Mouse (Mus musculus): ENCODE measurements around the gene Olfr1113. TPM values are rescaled to one million over a fixed set of nuclear protein-coding genes. Genes with fewer than 3 reads are reported as not detected.

Olfr1113 gene
- polyA plus RNA-seq (2012; rRNA removed) = not detected in 2 replicates

GRCm38 (mm10) chr2:87208670-87209069 is at the start of gene Olfr1113:
Gene Olfr1113 (plus strand): TSS chr2:87208970.

GRCm38 (mm10) chr2:87187498-87187897 is 21.3 kb upstream of the Olfr1113 start, which contains the start of gene Olfr1112:
Gene Olfr1112 (plus strand): TSS chr2:87187798.

GRCm38 (mm10) chr2:87247713-87248112 is 38.9 kb downstream of the Olfr1113 start, which contains the start of gene Olfr1115:
Gene Olfr1115 (plus strand): TSS chr2:87248013.

Other genes with a start within 250 kb of the Olfr1113 start
- not detected in 2 replicates for gene Olfr1099, start 248.3 kb upstream of the Olfr1113 start, polyA plus RNA-seq (2012; rRNA removed)
- not detected in 2 replicates for gene Olfr1100, start 229.0 kb upstream of the Olfr1113 start, polyA plus RNA-seq (2012; rRNA removed)
- not detected in 2 replicates for gene Olfr1101, start 217.7 kb upstream of the Olfr1113 start, polyA plus RNA-seq (2012; rRNA removed)
- gene Olfr1102, start 210.6 kb upstream of the Olfr1113 start, polyA plus RNA-seq (2012; rRNA removed) = not detected in 2 replicates
- not detected in 2 replicates for gene Olfr1104, start 181.9 kb upstream of the Olfr1113 start, polyA plus RNA-seq (2012; rRNA removed)
- not detected in 2 replicates for gene Olfr1105, start 172.4 kb upstream of the Olfr1113 start, polyA plus RNA-seq (2012; rRNA removed)
- gene Olfr1106, start 156.7 kb upstream of the Olfr1113 start, polyA plus RNA-seq (2012; rRNA removed) = not detected in 2 replicates
- gene Olfr1107, start 133.2 kb upstream of the Olfr1113 start, polyA plus RNA-seq (2012; rRNA removed) = not detected in 2 replicates
- gene Olfr1109, start 113.0 kb upstream of the Olfr1113 start, polyA plus RNA-seq (2012; rRNA removed) = not detected in 2 replicates
- not detected in 2 replicates for gene Olfr259, start 94.4 kb upstream of the Olfr1113 start, polyA plus RNA-seq (2012; rRNA removed)
- not detected in 2 replicates for gene Olfr1110, start 68.7 kb upstream of the Olfr1113 start, polyA plus RNA-seq (2012; rRNA removed)
- not detected in 2 replicates for gene Olfr1111, start 56.3 kb upstream of the Olfr1113 start, polyA plus RNA-seq (2012; rRNA removed)
- gene Olfr1112, start 21.2 kb upstream of the Olfr1113 start, polyA plus RNA-seq (2012; rRNA removed) = not detected in 2 replicates
- not detected in 2 replicates for gene Olfr1115, start 39.0 kb downstream of the Olfr1113 start, polyA plus RNA-seq (2012; rRNA removed)
- gene Olfr1116, start 58.6 kb downstream of the Olfr1113 start, polyA plus RNA-seq (2012; rRNA removed) = not detected in 2 replicates
- gene Olfr1118, start 98.6 kb downstream of the Olfr1113 start, polyA plus RNA-seq (2012; rRNA removed) = not detected in 2 replicates
- not detected in 2 replicates for gene Olfr1120, start 145.8 kb downstream of the Olfr1113 start, polyA plus RNA-seq (2012; rRNA removed)
- gene Olfr1121, start 160.9 kb downstream of the Olfr1113 start, polyA plus RNA-seq (2012; rRNA removed) = not detected in 2 replicates
- gene Olfr1122, start 176.9 kb downstream of the Olfr1113 start, polyA plus RNA-seq (2012; rRNA removed) = not detected in 2 replicates
- not detected in 2 replicates for gene Olfr1123, start 207.7 kb downstream of the Olfr1113 start, polyA plus RNA-seq (2012; rRNA removed)
- gene Olfr1124, start 221.3 kb downstream of the Olfr1113 start, polyA plus RNA-seq (2012; rRNA removed) = not detected in 2 replicates
- not detected in 2 replicates for gene Olfr1126, start 245.0 kb downstream of the Olfr1113 start, polyA plus RNA-seq (2012; rRNA removed)